Mouse (Mus musculus) liver, embryonic 11.5 days (tissue): ENCODE measurements around the gene Lekr1. TPM values are rescaled to one million over a fixed set of nuclear protein-coding genes. Genes with fewer than 3 reads are reported as not detected.

ENCODE experiments used
- ATAC-seq: fragments of 200-750 bp; cut with Nextera tagmentation; replicated peaks from 2 replicates; pipeline ENCODE4 v1.8.0; 2017; ENCODE audit warnings: moderate number of reproducible peaks, mild to moderate bottlenecking, moderate TSS enrichment, moderate library complexity; ENCODE audit not compliant: low FRiP score
- DNase-seq: peaks from one replicate; pipeline ENCODE4 v3.0.0-alpha.2; 2017; ENCODE audit warnings: low spot score
- H3K27ac ChIP-seq: fragments of 300-500 bp; sonication (generic); 2 replicates; pipeline ENCODE4 v1.5.1; 2014; ENCODE audit warnings: mild to moderate bottlenecking, low read depth, low read length, control low read depth
- H3K27me3 ChIP-seq: fragments of 300-500 bp; sonication (generic); replicated peaks from 2 replicates; pipeline ENCODE4 v1.6.1; 2014; ENCODE audit warnings: low read length, mixed read lengths; ENCODE audit not compliant: control insufficient read depth, insufficient read depth
- H3K36me3 ChIP-seq: fragments of 300-500 bp; sonication (generic); 2 replicates; pipeline ENCODE4 v1.6.1; 2014; ENCODE audit warnings: mild to moderate bottlenecking, low read length, moderate library complexity, mixed read lengths; ENCODE audit not compliant: control insufficient read depth, insufficient read depth
- H3K4me1 ChIP-seq: fragments of 300-500 bp; sonication (generic); replicated peaks from 2 replicates; pipeline ENCODE4 v1.6.1; 2014; ENCODE audit warnings: low read length, mixed read lengths; ENCODE audit not compliant: control insufficient read depth, insufficient read depth
- H3K4me2 ChIP-seq: fragments of 300-500 bp; sonication (generic); 2 replicates; pipeline ENCODE4 v1.6.1; 2014; ENCODE audit warnings: mild to moderate bottlenecking, control low read depth, moderate library complexity
- H3K4me3 ChIP-seq: fragments of 300-500 bp; sonication (generic); 2 replicates; pipeline ENCODE4 v1.5.1; 2014; ENCODE audit warnings: low read depth, low read length, control low read depth
- H3K9ac ChIP-seq: fragments of 300-500 bp; sonication (generic); 2 replicates; pipeline ENCODE4 v1.6.1; 2014; ENCODE audit warnings: low read depth, low read length, control low read depth
- H3K9me3 ChIP-seq: fragments of 300-500 bp; sonication (generic); 2 replicates; pipeline ENCODE4 v1.6.1; 2016; ENCODE audit warnings: low read length, inconsistent platforms, mixed read lengths; ENCODE audit not compliant: control insufficient read depth
- WGBS: fragments of 180-500 bp; shearing (Covaris S2); extraction: QIAGEN DNeasy Blood & Tissue Kit; methylation state at CpG from one replicate; pipeline ENCODE4 v1.1.7; 2014; 5-methylcytosine and 5-hydroxymethylcytosine counted together
- polyA plus RNA-seq: library from polyadenylated mRNA; unstranded; fragments of >200 nt; fragmentation: Nextera tagmentation; extraction: Ambion mirVana; gene quantifications from 2 replicates; pipeline ENCODE4 v1.2.1, GENCODE M21; 2014

The Lekr1 gene
- polyA plus RNA-seq, 1 experiment from 2014 or later, result 3.7 TPM

DNA sequence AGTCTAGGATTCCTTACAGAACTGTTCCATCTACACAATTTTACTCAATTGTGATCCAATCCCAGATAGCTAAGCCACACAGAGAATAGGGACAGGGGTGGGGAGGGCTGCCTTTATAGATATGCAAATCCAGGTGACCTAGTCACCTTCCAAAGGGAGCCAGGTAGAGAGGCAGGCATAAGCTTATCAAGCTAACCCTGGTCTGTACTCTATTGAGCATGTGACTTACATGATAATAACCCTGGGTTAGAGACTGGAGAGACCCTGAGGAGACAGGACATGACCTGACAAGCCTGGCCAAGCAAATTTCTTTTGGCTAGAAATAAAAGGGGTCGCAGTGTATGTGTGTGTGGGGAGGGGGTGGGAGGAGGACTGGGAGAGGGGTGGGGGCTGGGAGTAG is 17.1 kb upstream of the Lekr1 start:
- Histone ChIP-seq H3K9me3 (no peaks in the 10 kb centered on the region), H3K27me3 (no peaks in the 10 kb centered on the region), H3K4me1 (no peaks in the 10 kb centered on the region), H3K27ac (no peak overlapping the region), H3K36me3 (no peaks in the 10 kb centered on the region), H3K9ac (no peak overlapping the region), H3K4me3 (no peak overlapping the region), H3K4me2 (no peak overlapping the region)
- DNase-seq, result no peak
- ATAC-seq, result no peak
- WGBS, result 33% methylated on average over 1 of the region's 1 CpGs

DNA sequence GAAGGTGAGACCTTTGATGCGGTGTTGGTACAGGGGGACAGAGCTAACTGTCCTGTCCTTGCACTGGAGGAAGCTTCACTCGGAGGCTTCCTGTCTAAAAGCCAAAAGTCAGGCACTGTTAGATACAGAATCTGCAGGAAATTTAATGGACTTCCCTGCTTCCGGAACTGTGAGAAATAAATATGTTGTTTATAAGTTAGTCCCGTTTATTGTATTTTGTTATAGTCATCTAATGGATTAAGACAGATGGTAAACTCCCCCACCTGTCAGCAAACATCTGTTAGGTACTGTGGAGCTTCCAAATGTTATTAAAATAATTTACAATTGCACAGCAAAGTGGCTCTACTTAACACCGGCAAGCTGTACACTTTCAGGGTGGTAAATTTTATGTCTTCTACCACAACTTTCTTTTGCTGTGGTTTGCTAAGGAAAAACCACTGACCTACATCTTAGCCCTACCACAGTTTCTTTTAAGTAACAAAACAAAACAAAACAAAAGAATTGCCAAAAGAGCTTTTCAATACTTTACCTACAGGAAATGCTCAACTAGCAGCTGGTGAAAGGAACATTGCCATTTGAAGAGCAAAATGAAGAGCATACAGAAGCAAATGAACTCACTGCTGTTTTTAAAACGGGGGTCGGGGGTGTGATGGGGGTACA is 15.7 kb upstream of the Lekr1 start:
- no peak for ATAC-seq
- Histone ChIP-seq H3K4me1 (no peaks in the 10 kb centered on the region), H3K36me3 (no peaks in the 10 kb centered on the region), H3K9ac (no peak overlapping the region), H3K4me2 (no peak overlapping the region), H3K27me3 (no peaks in the 10 kb centered on the region), H3K9me3 (no peaks in the 10 kb centered on the region), H3K27ac (no peak overlapping the region), H3K4me3 (no peak overlapping the region)
- WGBS, result 70% methylated on average over 7 of the region's 7 CpGs
- DNase-seq, result no peak

DNA sequence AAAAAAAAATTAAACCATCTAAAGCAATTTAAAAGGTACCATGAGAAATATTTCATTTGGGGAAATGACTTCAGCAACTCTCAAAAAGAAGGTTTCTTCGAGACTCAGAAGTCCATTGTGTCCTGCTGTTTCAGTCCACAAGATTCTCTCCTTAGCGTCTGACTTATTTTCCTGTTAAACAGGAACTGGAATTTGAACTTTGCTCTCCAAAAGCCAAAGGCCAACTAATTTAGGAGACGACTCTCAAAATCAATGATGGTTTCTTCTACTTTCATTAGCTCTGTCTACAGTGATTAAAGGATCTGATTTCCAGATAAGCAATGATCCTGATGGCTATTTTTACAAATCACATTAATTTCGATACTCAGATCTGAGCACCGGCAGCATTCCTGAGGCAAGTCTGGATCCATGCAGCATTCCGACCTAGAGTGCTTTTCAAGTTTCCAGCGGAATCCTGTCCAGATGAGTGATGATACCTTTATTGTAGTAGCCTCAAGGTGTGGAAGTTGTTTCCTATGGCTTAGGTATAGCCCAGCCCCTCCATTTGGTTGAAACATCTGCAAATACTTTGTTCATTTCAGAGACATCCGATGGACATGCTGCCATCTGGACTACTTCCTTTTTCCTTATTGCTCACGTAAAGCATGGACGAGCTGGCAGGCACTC is 11.4 kb upstream of the Lekr1 start:
- H3K9me3 ChIP-seq, result no peaks in the 10 kb centered on the region
- DNase-seq, result no peak

DNA sequence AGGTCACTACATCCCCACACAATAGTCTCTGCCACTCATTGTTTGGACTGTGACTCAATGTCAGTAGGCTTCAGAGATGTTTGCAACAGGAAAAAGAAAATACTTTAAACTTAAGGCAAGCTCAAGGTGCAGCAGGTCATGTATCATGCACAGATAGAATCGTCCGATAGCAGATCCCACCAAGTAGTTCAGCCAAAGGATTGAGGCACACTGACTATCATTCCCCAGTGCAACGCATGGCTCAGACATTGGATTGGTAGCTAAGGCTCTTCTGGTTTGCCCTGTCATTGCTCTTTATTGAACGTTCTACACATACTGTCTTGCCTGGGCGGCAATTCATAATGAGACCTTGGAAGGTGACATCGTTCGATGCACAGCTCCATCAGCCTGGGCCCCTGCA is 9.6 kb upstream of the Lekr1 start:
- Histone ChIP-seq H3K9ac (no peak overlapping the region), H3K27me3 (peaks cover 19% of the 10 kb centered on the region), H3K36me3 (no peaks in the 10 kb centered on the region), H3K27ac (no peak overlapping the region), H3K4me3 (no peak overlapping the region), H3K4me2 (no peak overlapping the region), H3K4me1 (no peaks in the 10 kb centered on the region; the same call in 1 of the 2 replicates), H3K9me3 (no peaks in the 10 kb centered on the region)
- no peak for DNase-seq
- ATAC-seq, result no peak
- 74% methylated on average over 7 of the region's 7 CpGs for WGBS

More for the DNA sequence above, 11.4 kb upstream of the Lekr1 start:
- Histone ChIP-seq H3K9ac (no peak overlapping the region), H3K27me3 (peaks cover 19% of the 10 kb centered on the region), H3K27ac (no peak overlapping the region), H3K4me3 (no peak overlapping the region), H3K4me2 (no peak overlapping the region), H3K4me1 (no peaks in the 10 kb centered on the region; the same call in 1 of the 2 replicates), H3K36me3 (no peaks in the 10 kb centered on the region)
- no peak for ATAC-seq
- WGBS, result 57% methylated on average over 10 of the region's 10 CpGs

DNA sequence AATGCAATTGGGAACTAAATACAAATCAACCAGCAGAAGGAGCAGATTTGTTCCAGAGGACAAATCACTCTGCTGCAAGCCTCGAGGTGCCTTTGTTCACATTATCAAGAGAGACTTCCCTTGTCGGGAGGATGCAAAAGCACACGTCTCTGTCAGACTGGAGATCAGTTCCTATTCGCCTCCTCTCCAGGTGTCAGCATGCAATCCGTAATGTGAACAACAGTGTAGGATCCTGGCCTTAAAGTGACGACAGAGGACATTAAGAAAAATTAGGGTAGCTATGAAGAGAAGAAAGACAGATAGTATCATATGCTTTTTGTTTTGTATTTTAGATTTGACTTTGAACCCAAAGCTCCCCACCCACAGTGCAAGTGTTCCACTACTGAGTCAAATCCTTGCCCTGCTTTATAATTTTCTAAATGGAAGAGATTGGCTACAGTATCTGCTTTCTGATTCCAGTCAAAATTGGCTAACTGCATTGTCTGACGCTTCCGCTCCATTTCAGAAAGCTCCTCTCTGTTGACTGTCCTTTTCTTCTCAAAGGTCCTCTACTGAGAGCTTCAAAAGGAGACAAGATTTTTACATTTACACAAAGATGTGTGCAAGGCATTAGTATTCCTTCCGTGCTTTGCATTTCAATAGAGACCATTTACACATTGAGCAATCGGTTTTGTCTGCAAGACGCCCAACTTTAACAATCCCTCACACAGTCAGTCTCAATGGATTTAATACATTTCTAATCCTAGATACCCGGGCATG is 8.9 kb upstream of the Lekr1 start:
- H3K9me3 ChIP-seq, result no peaks in the 10 kb centered on the region
- no peak overlapping the region for H3K27ac ChIP-seq
- H3K4me3 ChIP-seq, result no peak overlapping the region
- H3K4me1 ChIP-seq, result no peaks in the 10 kb centered on the region; the same call in 1 of the 2 replicates
- H3K9ac ChIP-seq, result no peak overlapping the region
- peaks cover 19% of the 10 kb centered on the region for H3K27me3 ChIP-seq
- ATAC-seq, result no peak
- WGBS, result 37% methylated on average over 12 of the region's 12 CpGs
- DNase-seq, result no peak
- H3K4me2 ChIP-seq, result no peak overlapping the region
- H3K36me3 ChIP-seq, result no peaks in the 10 kb centered on the region

DNA sequence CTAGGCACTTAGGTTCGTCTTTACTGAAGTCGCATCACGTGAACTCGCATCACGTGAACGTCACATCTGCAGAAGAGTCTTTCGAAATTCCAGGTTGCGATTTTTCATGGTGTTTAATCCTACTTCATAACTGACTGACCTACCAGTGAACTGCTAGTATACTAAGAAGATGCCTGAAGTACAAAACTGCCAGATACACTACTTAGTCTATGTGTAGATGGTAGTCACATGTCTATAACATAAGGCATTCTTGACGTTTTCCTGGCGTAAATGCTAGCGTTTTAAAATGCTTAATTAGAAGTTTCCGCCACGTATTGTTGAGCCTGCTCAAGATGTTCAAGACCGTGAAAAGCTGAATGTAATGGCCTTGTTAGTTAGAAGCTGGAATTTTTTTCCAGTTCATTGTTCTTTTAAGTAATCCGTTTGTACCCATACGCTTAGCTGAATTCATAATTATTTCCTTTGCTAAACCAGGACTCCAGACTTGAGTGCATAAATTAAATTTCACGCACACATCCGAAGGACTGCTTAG is 7.9 kb upstream of the Lekr1 start:
- no peak for DNase-seq
- 17% methylated on average over 18 of the region's 18 CpGs for WGBS
- H3K9ac ChIP-seq, result no peak overlapping the region; the same call in 1 of the 2 replicates

DNA sequence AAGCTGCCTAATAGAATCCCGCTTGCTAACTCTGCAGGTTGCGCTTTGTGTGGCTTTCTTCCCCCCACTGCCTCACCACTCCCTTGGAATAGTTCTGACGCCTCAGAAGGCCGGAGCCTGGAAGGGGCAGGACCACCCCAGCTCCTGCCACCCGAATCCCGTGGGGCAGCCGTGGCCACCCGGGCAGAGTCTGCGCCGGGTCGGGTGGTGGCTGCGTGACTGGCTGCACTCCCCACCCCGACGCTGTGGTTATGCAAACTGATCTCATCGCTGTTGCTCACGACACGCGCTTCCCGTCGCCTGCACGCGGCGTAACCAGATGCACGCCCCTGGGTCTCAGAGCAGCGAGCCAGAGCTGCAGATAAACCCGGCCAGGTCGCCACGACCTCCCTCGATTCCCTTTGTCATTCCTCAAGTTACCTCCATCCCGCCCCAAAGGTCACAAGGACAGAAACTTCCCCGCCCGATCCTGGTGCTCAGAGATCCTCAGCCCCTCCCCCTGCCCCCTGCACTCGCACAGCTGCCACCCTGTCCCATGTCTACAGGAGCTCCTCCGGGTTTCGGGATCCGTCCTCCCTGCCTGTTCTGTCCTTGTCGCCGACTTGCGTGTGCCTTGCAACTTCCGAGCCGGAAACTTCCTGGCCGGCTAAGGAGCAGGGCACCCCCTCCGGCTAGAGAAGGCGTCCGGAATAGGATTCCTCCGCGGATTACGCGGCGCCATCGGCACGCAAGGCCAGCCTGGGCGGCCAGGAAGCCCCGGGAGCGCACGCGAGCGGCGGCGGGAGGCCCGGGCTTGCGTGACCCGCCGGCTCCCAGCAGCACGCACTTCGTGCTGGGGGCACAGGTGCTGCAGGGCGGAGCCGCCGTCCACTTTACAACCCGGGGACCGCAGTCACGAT is 7.1 kb upstream of the Lekr1 start:
- ATAC-seq (peak; percentile 70), DNase-seq (peak; percentile 77)
- Histone ChIP-seq H3K36me3 (no peaks in the 10 kb centered on the region), H3K9ac (peak overlapping the region; percentile 63), H3K9me3 (no peaks in the 10 kb centered on the region), H3K27ac (no peak overlapping the region), H3K4me3 (peak overlapping the region; percentile 62), H3K4me1 (no peaks in the 10 kb centered on the region; the same call in 1 of the 2 replicates), H3K4me2 (peak overlapping the region; percentile 73), H3K27me3 (peaks cover 19% of the 10 kb centered on the region)
- under 1% methylated on average over 72 of the region's 72 CpGs for WGBS

More for the DNA sequence above, 7.9 kb upstream of the Lekr1 start:
- no peak for ATAC-seq
- H3K4me1 ChIP-seq, result no peaks in the 10 kb centered on the region; the same call in 1 of the 2 replicates
- peak overlapping the region; percentile 73 for H3K4me2 ChIP-seq
- H3K4me3 ChIP-seq, result peak overlapping the region; percentile 62
- peaks cover 19% of the 10 kb centered on the region for H3K27me3 ChIP-seq
- H3K9me3 ChIP-seq, result no peaks in the 10 kb centered on the region
- no peaks in the 10 kb centered on the region for H3K36me3 ChIP-seq
- H3K27ac ChIP-seq, result no peak overlapping the region

DNA sequence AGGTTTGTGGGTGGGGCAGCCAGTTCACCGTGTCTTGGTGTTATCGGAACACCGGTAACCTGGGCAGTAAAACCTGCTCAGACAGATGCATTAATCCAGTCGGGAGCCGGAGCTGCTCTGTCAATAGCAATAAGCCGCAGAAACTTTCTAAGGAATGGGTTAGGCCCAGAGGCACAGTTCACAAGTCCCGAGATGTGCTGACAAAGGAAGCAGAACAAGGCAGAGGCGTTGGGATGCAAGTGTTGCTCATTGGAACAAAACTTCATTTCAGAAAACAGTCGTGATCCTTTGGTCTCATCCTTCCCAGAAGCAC is 6.5 kb upstream of the Lekr1 start:
- peak overlapping the region; percentile 63 for H3K9ac ChIP-seq
- ATAC-seq (peak; percentile 27; the same call in 1 of the 2 replicates), DNase-seq (no peak)
- H3K36me3 ChIP-seq, result no peaks in the 10 kb centered on the region
- H3K9me3 ChIP-seq, result no peaks in the 10 kb centered on the region
- H3K4me2 ChIP-seq, result peak overlapping the region; percentile 73
- H3K27ac ChIP-seq, result no peak overlapping the region
- peak overlapping the region; percentile 62 for H3K4me3 ChIP-seq
- peaks cover 19% of the 10 kb centered on the region for H3K27me3 ChIP-seq
- WGBS, result 5% methylated on average over 9 of the region's 9 CpGs
- no peaks in the 10 kb centered on the region; the same call in 1 of the 2 replicates for H3K4me1 ChIP-seq
